Mouse (Mus musculus): Measurements from ENCODE around the gene Pla2g4e.

- no peak for TF ChIP-seq CTCF (IDR thresholded peaks at IDR 0.05; ENCODE audit: low read depth, low read length)
- TF ChIP-seq EP300 (IDR thresholded peaks at IDR 0.05; ENCODE audit: insufficient read depth, low read depth, low read length) = no peak
Observed at GRCm38 (mm10) chr2:120159434-120159833, 85.7 kb downstream of the Pla2g4e start.

All from ES-Bruce4 (cell line).